Mouse (Mus musculus) C2C12 (cell line): ENCODE results near the gene Ccdc141. TPM values are rescaled to one million over a fixed set of nuclear protein-coding genes. Genes with fewer than 3 reads are reported as not detected.

Source experiments
- H3K27me3 ChIP-seq: one replicate; pipeline ENCODE4 v1.6.1; 2011; ENCODE audit not compliant: control insufficient read depth, insufficient read depth, insufficient read length
- H3K36me3 ChIP-seq: one replicate; pipeline ENCODE4 v1.6.1; 2011; ENCODE audit not compliant: control insufficient read depth, insufficient read depth
- H3K4me3 ChIP-seq: one replicate; pipeline ENCODE4 v1.5.1; 2011; ENCODE audit warnings: mild to moderate bottlenecking, control low read depth; ENCODE audit not compliant: poor library complexity, insufficient read depth, severe bottlenecking
- H3K79me2 ChIP-seq: one replicate; pipeline ENCODE4 v1.6.1; 2011; ENCODE audit not compliant: control insufficient read depth, insufficient read depth
- H3K79me3 ChIP-seq: one replicate; pipeline ENCODE4 v1.6.1; 2011; ENCODE audit warnings: low read depth, control low read depth
- H3ac ChIP-seq: one replicate; pipeline ENCODE3; 2011; ENCODE audit warnings: low read depth; ENCODE audit not compliant: control insufficient read depth, insufficient read length
- CEBPB ChIP-seq: IDR thresholded peaks from one replicate; pipeline ENCODE4 v1.6.1; 2011; ENCODE audit warnings: low read depth, mild to moderate bottlenecking, control low read depth, moderate library complexity
- CTCF ChIP-seq: IDR thresholded peaks from one replicate; pipeline ENCODE4 v1.5.1; 2011; ENCODE audit not compliant: control insufficient read depth, insufficient read depth, insufficient read length
- FOSL1 ChIP-seq: IDR thresholded peaks from one replicate; pipeline ENCODE4 v1.8.0; 2011; ENCODE audit warnings: mild to moderate bottlenecking, low read length; ENCODE audit not compliant: poor library complexity, insufficient read depth, severe bottlenecking
- MAX ChIP-seq: IDR thresholded peaks from one replicate; pipeline ENCODE4 v1.6.1; 2011; ENCODE audit warnings: mild to moderate bottlenecking, control low read depth
- MYOD1 ChIP-seq: IDR thresholded peaks from one replicate; pipeline ENCODE4 v1.6.1; 2011; ENCODE audit warnings: low read depth; ENCODE audit not compliant: control insufficient read depth, insufficient read length
- MYOG ChIP-seq: IDR thresholded peaks from one replicate; pipeline ENCODE4 v1.6.1; 2011; ENCODE audit not compliant: control insufficient read depth, insufficient read length; ENCODE audit errors: extremely low read depth
- USF1 ChIP-seq: IDR thresholded peaks from one replicate; pipeline ENCODE4 v1.6.1; 2011; ENCODE audit warnings: low read depth, mild to moderate bottlenecking, control low read depth, moderate library complexity
- polyA plus RNA-seq: library from polyadenylated mRNA; unstranded; fragments of >200 nt; fragmentation: generic; extraction: Trizol; gene quantifications from one replicate; pipeline ENCODE4 v1.2.1, GENCODE M21; 2012; ENCODE audit warnings: missing spikeins

Gene Ccdc141
- polyA plus RNA-seq, 1 experiment = 0.77 TPM

- no peaks in the 10 kb centered on the region for H3K27me3 ChIP-seq
- H3ac ChIP-seq = no peak overlapping the region
- peak; percentile 92 for TF ChIP-seq MYOD1
- TF ChIP-seq MYOG = no peak
- H3K79me3 ChIP-seq = no peaks in the 10 kb centered on the region
- no peaks in the 10 kb centered on the region for H3K36me3 ChIP-seq
- no peaks in the 10 kb centered on the region for H3K79me2 ChIP-seq
- no peak overlapping the region for H3K4me3 ChIP-seq
Observed at GRCm38 (mm10) chr2:76981717-76982116, 188.7 kb downstream of the Ccdc141 start.

- Histone ChIP-seq H3ac (no peak overlapping the region), H3K79me3 (no peaks in the 10 kb centered on the region), H3K27me3 (no peaks in the 10 kb centered on the region), H3K79me2 (no peaks in the 10 kb centered on the region), H3K36me3 (no peaks in the 10 kb centered on the region), H3K4me3 (no peak overlapping the region)
- no peak for TF ChIP-seq CEBPB
- TF ChIP-seq MYOG = no peak
- no peak for TF ChIP-seq CTCF
- TF ChIP-seq USF1 = no peak
Observed at GRCm38 (mm10) chr2:76980146-76980545, 190.3 kb downstream of the Ccdc141 start.

- H3K27me3 ChIP-seq = no peaks in the 10 kb centered on the region
- TF ChIP-seq FOSL1 (no peak), MYOD1 (no peak), USF1 (no peak), MAX (no peak), MYOG (no peak), CTCF (no peak), CEBPB (no peak)
- no peaks in the 10 kb centered on the region for H3K36me3 ChIP-seq
Observed at GRCm38 (mm10) chr2:76977650-76978049, 192.8 kb downstream of the Ccdc141 start.

GRCm38 (mm10) chr2:76972051-76972450 is 198.4 kb downstream of the Ccdc141 start:
- H3K27me3 ChIP-seq = no peaks in the 10 kb centered on the region
- no peak overlapping the region for H3ac ChIP-seq
- H3K79me3 ChIP-seq = no peaks in the 10 kb centered on the region
- H3K36me3 ChIP-seq = no peaks in the 10 kb centered on the region
- no peak for TF ChIP-seq MAX
- no peak for TF ChIP-seq USF1
- TF ChIP-seq CEBPB = no peak
- TF ChIP-seq FOSL1 = no peak
- no peak for TF ChIP-seq MYOD1
- no peak for TF ChIP-seq CTCF
- TF ChIP-seq MYOG = no peak
- no peak overlapping the region for H3K4me3 ChIP-seq
- H3K79me2 ChIP-seq = no peaks in the 10 kb centered on the region

More at GRCm38 (mm10) chr2:76977650-76978049, 192.8 kb downstream of the Ccdc141 start:
- Histone ChIP-seq H3K4me3 (no peak overlapping the region), H3K79me2 (no peaks in the 10 kb centered on the region), H3K79me3 (no peaks in the 10 kb centered on the region), H3ac (no peak overlapping the region)

GRCm38 (mm10) chr2:76971069-76971468 is 199.4 kb downstream of the Ccdc141 start:
- no peak overlapping the region for H3K4me3 ChIP-seq
- H3K79me2 ChIP-seq = no peaks in the 10 kb centered on the region
- H3K36me3 ChIP-seq = no peaks in the 10 kb centered on the region
- H3ac ChIP-seq = no peak overlapping the region
- no peaks in the 10 kb centered on the region for H3K79me3 ChIP-seq
- no peak for TF ChIP-seq CTCF
- TF ChIP-seq MYOG = no peak
- TF ChIP-seq USF1 = no peak
- TF ChIP-seq CEBPB = no peak
- TF ChIP-seq MYOD1 = no peak
- TF ChIP-seq MAX = no peak
- TF ChIP-seq FOSL1 = no peak
- no peaks in the 10 kb centered on the region for H3K27me3 ChIP-seq

GRCm38 (mm10) chr2:76970669-76971068 is 199.8 kb downstream of the Ccdc141 start:
- no peaks in the 10 kb centered on the region for H3K27me3 ChIP-seq
- TF ChIP-seq USF1 (no peak), CEBPB (no peak), FOSL1 (no peak), MYOG (no peak), MAX (no peak), MYOD1 (no peak), CTCF (no peak)
- H3K79me3 ChIP-seq = no peaks in the 10 kb centered on the region
- no peak overlapping the region for H3K4me3 ChIP-seq
- H3K79me2 ChIP-seq = no peaks in the 10 kb centered on the region
- no peak overlapping the region for H3ac ChIP-seq
- H3K36me3 ChIP-seq = no peaks in the 10 kb centered on the region
